Mouse (Mus musculus) midbrain, embryonic 13.5 days (tissue): ENCODE data around the gene Hes7. TPM values are rescaled to one million over a fixed set of nuclear protein-coding genes. Genes with fewer than 3 reads are reported as not detected.

ENCODE experiments used
- ATAC-seq: fragments of 200-750 bp; cut with Nextera tagmentation; 2 replicates; pipeline ENCODE4 v1.8.0; 2017; ENCODE audit warnings: mild to moderate bottlenecking, moderate TSS enrichment, moderate library complexity
- H3K27ac ChIP-seq: fragments of 300-500 bp; sonication (generic); 2 replicates; pipeline ENCODE4 v1.5.1; 2015; ENCODE audit warnings: inconsistent platforms, mild to moderate bottlenecking, moderate library complexity
- H3K27me3 ChIP-seq: fragments of 300-500 bp; sonication (generic); 2 replicates; pipeline ENCODE4 v1.6.1; 2015; ENCODE audit warnings: mild to moderate bottlenecking, inconsistent platforms
- H3K36me3 ChIP-seq: fragments of 300-500 bp; sonication (generic); 2 replicates; pipeline ENCODE4 v1.6.1; 2015; ENCODE audit warnings: mild to moderate bottlenecking, inconsistent platforms
- H3K4me1 ChIP-seq: fragments of 300-500 bp; sonication (generic); replicated peaks from 2 replicates; pipeline ENCODE4 v1.6.1; 2015; ENCODE audit warnings: inconsistent platforms
- H3K4me2 ChIP-seq: fragments of 300-500 bp; sonication (generic); replicated peaks from 2 replicates; pipeline ENCODE4 v1.6.1; 2015; ENCODE audit warnings: moderate library complexity, mild to moderate bottlenecking, inconsistent platforms
- H3K4me3 ChIP-seq: fragments of 300-500 bp; sonication (generic); replicated peaks from 2 replicates; pipeline ENCODE4 v1.5.1; 2015; ENCODE audit warnings: mild to moderate bottlenecking, inconsistent platforms
- H3K9ac ChIP-seq: fragments of 300-500 bp; sonication (generic); replicated peaks from 2 replicates; pipeline ENCODE4 v1.6.1; 2015; ENCODE audit warnings: mild to moderate bottlenecking, inconsistent platforms
- H3K9me3 ChIP-seq: fragments of 300-500 bp; sonication (generic); 2 replicates; pipeline ENCODE4 v1.6.1; 2016; ENCODE audit warnings: mild to moderate bottlenecking, inconsistent platforms
- WGBS: fragments of 180-500 bp; shearing (Covaris S2); methylation state at CpG from one replicate; pipeline ENCODE4 v1.1.7; 2015; 5-methylcytosine and 5-hydroxymethylcytosine counted together
- polyA plus RNA-seq: library from polyadenylated mRNA; unstranded; fragments of >200 nt; fragmentation: Nextera tagmentation; extraction: Ambion mirVana; gene quantifications from 2 replicates; pipeline ENCODE4 v1.2.1, GENCODE M21; 2015

The Hes7 gene
- polyA plus RNA-seq, 1 experiment from 2014 or later: 0.26 TPM

- 87% methylated on average over 5 of the region's 5 CpGs for WGBS
- no peak overlapping the region for H3K27ac ChIP-seq
- no peaks in the 10 kb centered on the region for H3K36me3 ChIP-seq
- H3K9ac ChIP-seq: no peak overlapping the region
- no peak overlapping the region for H3K4me3 ChIP-seq
- H3K4me1 ChIP-seq: no peaks in the 10 kb centered on the region
- ATAC-seq: no peak
- no peaks in the 10 kb centered on the region for H3K9me3 ChIP-seq
- no peak overlapping the region for H3K4me2 ChIP-seq
- H3K27me3 ChIP-seq: no peaks in the 10 kb centered on the region
Observed at GRCm38 (mm10) chr11:69148451-69148960, 28.3 kb downstream of the Hes7 start.

GRCm38 (mm10) chr11:69149728-69150127, 29.5 kb downstream of the Hes7 start:
- Histone ChIP-seq H3K4me2 (no peak overlapping the region), H3K27ac (no peak overlapping the region), H3K4me3 (no peak overlapping the region), H3K27me3 (no peaks in the 10 kb centered on the region), H3K4me1 (no peaks in the 10 kb centered on the region), H3K9me3 (no peaks in the 10 kb centered on the region), H3K9ac (no peak overlapping the region), H3K36me3 (no peaks in the 10 kb centered on the region)
- ATAC-seq: no peak
- WGBS: 79% methylated on average over 6 of the region's 6 CpGs

GRCm38 (mm10) chr11:69150444-69150843, 30.2 kb downstream of the Hes7 start:
- ATAC-seq: 0 out of 2 replicates have a peak, but pooled peaks have one; percentile 43
- WGBS: 9% methylated on average over 7 of the region's 7 CpGs

GRCm38 (mm10) chr11:69151004-69151403, 30.8 kb downstream of the Hes7 start:
- no peak for ATAC-seq
- Histone ChIP-seq H3K4me3 (no peak overlapping the region), H3K4me2 (peak overlapping the region; percentile 24)

More at GRCm38 (mm10) chr11:69150444-69150843, 30.2 kb downstream of the Hes7 start:
- H3K9me3 ChIP-seq: no peaks in the 10 kb centered on the region
- no peak overlapping the region for H3K27ac ChIP-seq
- no peaks in the 10 kb centered on the region for H3K36me3 ChIP-seq
- H3K4me2 ChIP-seq: peak overlapping the region; percentile 24
- no peaks in the 10 kb centered on the region for H3K27me3 ChIP-seq
- H3K4me3 ChIP-seq: no peak overlapping the region
- H3K4me1 ChIP-seq: no peaks in the 10 kb centered on the region
- H3K9ac ChIP-seq: no peak overlapping the region

GRCm38 (mm10) chr11:69153831-69154230, 33.6 kb downstream of the Hes7 start:
- H3K9me3 ChIP-seq: no peaks in the 10 kb centered on the region
- H3K36me3 ChIP-seq: no peaks in the 10 kb centered on the region
- no peak for ATAC-seq
- peaks cover 27% of the 10 kb centered on the region for H3K27me3 ChIP-seq
- no peak overlapping the region for H3K4me3 ChIP-seq
- 85% methylated on average over 8 of the region's 8 CpGs for WGBS
- H3K9ac ChIP-seq: no peak overlapping the region
- H3K4me1 ChIP-seq: peaks cover 10% of the 10 kb centered on the region
- H3K27ac ChIP-seq: no peak overlapping the region
- H3K4me2 ChIP-seq: no peak overlapping the region

More at GRCm38 (mm10) chr11:69151004-69151403, 30.8 kb downstream of the Hes7 start:
- no peak overlapping the region for H3K27ac ChIP-seq
- H3K9ac ChIP-seq: no peak overlapping the region
- WGBS: 67% methylated on average over 6 of the region's 6 CpGs
- no peaks in the 10 kb centered on the region for H3K9me3 ChIP-seq
- no peaks in the 10 kb centered on the region for H3K27me3 ChIP-seq
- no peaks in the 10 kb centered on the region for H3K4me1 ChIP-seq
- no peaks in the 10 kb centered on the region for H3K36me3 ChIP-seq

GRCm38 (mm10) chr11:69155351-69155750, 35.1 kb downstream of the Hes7 start:
- Histone ChIP-seq H3K36me3 (no peaks in the 10 kb centered on the region), H3K4me2 (no peak overlapping the region), H3K4me1 (peaks cover 10% of the 10 kb centered on the region), H3K9me3 (no peaks in the 10 kb centered on the region), H3K27me3 (peaks cover 30% of the 10 kb centered on the region), H3K4me3 (no peak overlapping the region), H3K9ac (no peak overlapping the region), H3K27ac (no peak overlapping the region)
- WGBS: 44% methylated on average over 1 of the region's 1 CpGs
- ATAC-seq: no peak

- Histone ChIP-seq H3K4me1 (peaks cover 10% of the 10 kb centered on the region), H3K27me3 (peaks cover 30% of the 10 kb centered on the region), H3K4me2 (peak within 1 kb of the TSS; percentile 51), H3K36me3 (no peaks in the 10 kb centered on the region), H3K9me3 (no peaks in the 10 kb centered on the region), H3K27ac (no peak within 1 kb of the TSS), H3K4me3 (peak within 1 kb of the TSS; percentile 26), H3K9ac (peak within 1 kb of the TSS; percentile 54; the same call in 1 of the 2 replicates)
- ATAC-seq: peak; percentile 83
- WGBS: 2% methylated on average over 18 of the region's 18 CpGs
Observed at GRCm38 (mm10) chr11:69156800-69157199, 36.6 kb downstream of the Hes7 start, which contains the start of gene Alox12b. TSS of gene Alox12b (plus strand) at chr11:69156989.

GRCm38 (mm10) chr11:69169313-69169712, 49.1 kb downstream of the Hes7 start:
- H3K9me3 ChIP-seq: no peaks in the 10 kb centered on the region
- no peak overlapping the region for H3K9ac ChIP-seq
- H3K4me2 ChIP-seq: no peak overlapping the region
- WGBS: 94% methylated on average over 12 of the region's 12 CpGs
- ATAC-seq: no peak
- H3K27me3 ChIP-seq: no peaks in the 10 kb centered on the region
- no peaks in the 10 kb centered on the region for H3K36me3 ChIP-seq
- no peak overlapping the region for H3K4me3 ChIP-seq
- H3K4me1 ChIP-seq: no peaks in the 10 kb centered on the region
- no peak overlapping the region for H3K27ac ChIP-seq

- 30% methylated on average over 7 of the region's 7 CpGs for WGBS
- Histone ChIP-seq H3K27ac (no peak overlapping the region), H3K4me1 (no peaks in the 10 kb centered on the region), H3K4me2 (no peak overlapping the region), H3K4me3 (no peak overlapping the region), H3K27me3 (no peaks in the 10 kb centered on the region), H3K9ac (no peak overlapping the region), H3K9me3 (no peaks in the 10 kb centered on the region), H3K36me3 (no peaks in the 10 kb centered on the region)
- ATAC-seq: no peak
Observed at GRCm38 (mm10) chr11:69171626-69172025, 51.4 kb downstream of the Hes7 start.

GRCm38 (mm10) chr11:69172606-69173005, 52.4 kb downstream of the Hes7 start:
- Histone ChIP-seq H3K4me1 (no peaks in the 10 kb centered on the region), H3K9ac (no peak overlapping the region), H3K36me3 (no peaks in the 10 kb centered on the region), H3K4me3 (no peak overlapping the region), H3K27ac (no peak overlapping the region), H3K27me3 (no peaks in the 10 kb centered on the region), H3K9me3 (no peaks in the 10 kb centered on the region), H3K4me2 (no peak overlapping the region)
- 92% methylated on average over 2 of the region's 2 CpGs for whole genome bisulfite sequencing
- ATAC-seq: no peak

Other genes with a start within 250 kb of the Hes7 start
- gene Ndel1, start 248.5 kb upstream of the Hes7 start, polyA plus RNA-seq: 79.9 and 80.8 TPM in 2 replicates
- gene Rnf222, start 231.9 kb upstream of the Hes7 start, polyA plus RNA-seq: 0.04 and 0.05 TPM in 2 replicates
- 718 and 727 TPM in 2 replicates for gene Rpl26, start 218.8 kb upstream of the Hes7 start, polyA plus RNA-seq
- gene Odf4, start 193.3 kb upstream of the Hes7 start, polyA plus RNA-seq: 0.57 and 0.73 TPM in 2 replicates
- 12.1 and 13.6 TPM in 2 replicates for gene Arhgef15, start 162.9 kb upstream of the Hes7 start, polyA plus RNA-seq
- gene Slc25a35, start 152.3 kb upstream of the Hes7 start, polyA plus RNA-seq: 1.2 and 1.3 TPM in 2 replicates
- gene Rangrf, start 145.2 kb upstream of the Hes7 start, polyA plus RNA-seq: 30.4 and 31.6 TPM in 2 replicates
- gene Pfas, start 111.9 kb upstream of the Hes7 start, polyA plus RNA-seq: 25.7 and 26.0 TPM in 2 replicates
- gene Ctc1, start 104.5 kb upstream of the Hes7 start, polyA plus RNA-seq: 51.2 and 58.8 TPM in 2 replicates
- 61.3 and 62.6 TPM in 2 replicates for gene Aurkb, start 74.8 kb upstream of the Hes7 start, polyA plus RNA-seq
- 11.3 and 13.5 TPM in 2 replicates for gene Borcs6, start 60.7 kb upstream of the Hes7 start, polyA plus RNA-seq
- gene Tmem107, start 49.6 kb upstream of the Hes7 start, polyA plus RNA-seq: 31.7 and 42.5 TPM in 2 replicates
- gene Vamp2, start 31.9 kb upstream of the Hes7 start, polyA plus RNA-seq: 175 and 188 TPM in 2 replicates
- 8.6 and 10.5 TPM in 2 replicates for gene Per1, start 25.2 kb upstream of the Hes7 start, polyA plus RNA-seq
- 0.28 TPM in 1 of 2 replicates, not detected in the other for gene 9130213A22Rik, start 2.2 kb downstream of the Hes7 start, polyA plus RNA-seq
- gene Aloxe3, start 5.5 kb downstream of the Hes7 start, polyA plus RNA-seq: 0.39 and 0.43 TPM in 2 replicates
- gene Alox12b, start 36.6 kb downstream of the Hes7 start, polyA plus RNA-seq: 0.13 TPM in 1 of 2 replicates, not detected in the other
- 0.06 and 0.07 TPM in 2 replicates for gene Alox8, start 77.4 kb downstream of the Hes7 start, polyA plus RNA-seq
- 0.32 and 0.42 TPM in 2 replicates for gene Gucy2e, start 116.6 kb downstream of the Hes7 start, polyA plus RNA-seq
- gene Cntrob, start 203.4 kb downstream of the Hes7 start, polyA plus RNA-seq: 29.8 and 30.8 TPM in 2 replicates
- gene Trappc1, start 203.6 kb downstream of the Hes7 start, polyA plus RNA-seq: 221 and 223 TPM in 2 replicates
- 3.9 and 4.9 TPM in 2 replicates for gene Kcnab3, start 205.9 kb downstream of the Hes7 start, polyA plus RNA-seq
- 146 and 155 TPM in 2 replicates for gene Rnf227, start 220.1 kb downstream of the Hes7 start, polyA plus RNA-seq
- gene Chd3, start 249.0 kb downstream of the Hes7 start, polyA plus RNA-seq: 83.5 and 91.9 TPM in 2 replicates